Mouse (Mus musculus) megakaryocyte, embryonic 14.5 days (primary cell): ENCODE measurements around the gene Rnaseh2c. TPM values are rescaled to one million over a fixed set of nuclear protein-coding genes. Genes with fewer than 3 reads are reported as not detected.

Experiments
- H3K27me3 ChIP-seq: replicated peaks from 2 replicates; pipeline ENCODE3; 2012; ENCODE audit warnings: inconsistent platforms
- H3K36me3 ChIP-seq: replicated peaks from 2 replicates; pipeline ENCODE3; 2012; ENCODE audit warnings: low read length, inconsistent platforms, mixed read lengths
- H3K4me1 ChIP-seq: 2 replicates; pipeline ENCODE4 v1.6.1; 2012; ENCODE audit warnings: inconsistent platforms
- H3K4me3 ChIP-seq: replicated peaks from 2 replicates; pipeline ENCODE3; 2012; ENCODE audit warnings: moderate library complexity, mild to moderate bottlenecking, inconsistent platforms
- H3K9me3 ChIP-seq: 2 replicates; pipeline ENCODE4 v1.6.1; 2012; ENCODE audit warnings: inconsistent platforms
- FLI1 ChIP-seq: IDR thresholded peaks from 2 replicates; pipeline ENCODE4 v1.6.1; 2012; ENCODE audit warnings: low read length, inconsistent platforms, mixed read lengths
- GATA1 ChIP-seq: IDR thresholded peaks from 3 replicates; pipeline ENCODE4 v1.6.1; 2012; ENCODE audit warnings: mixed read lengths, low read length, inconsistent platforms, borderline replicate concordance
- polyA plus RNA-seq: library from polyadenylated mRNA; stranded (reverse); fragments of >175 nt; gene quantifications from 2 replicates; pipeline ENCODE4 v1.2.3, GENCODE M21; 2012; ENCODE audit warnings: low replicate concordance; ENCODE audit not compliant: insufficient read depth

Rnaseh2c gene
- polyA plus RNA-seq, 1 experiment = 520 TPM

- Histone ChIP-seq H3K27me3 (peaks cover 99% of the 10 kb centered on the region), H3K36me3 (no peaks in the 10 kb centered on the region), H3K4me1 (peaks cover 51% of the 10 kb centered on the region), H3K9me3 (0 out of 2 replicates have a peak, but pooled peaks cover 3% of the 10 kb centered on the region), H3K4me3 (no peak overlapping the region)
- TF ChIP-seq FLI1 = no peak
- no peak for TF ChIP-seq GATA1
Observed at GRCm38 (mm10) chr19:5561886-5562285, 39.8 kb upstream of the Rnaseh2c start.

GRCm38 (mm10) chr19:5562776-5563175 is 38.9 kb upstream of the Rnaseh2c start:
- Histone ChIP-seq H3K9me3 (0 out of 2 replicates have a peak, but pooled peaks cover 3% of the 10 kb centered on the region), H3K4me1 (peaks cover 48% of the 10 kb centered on the region), H3K36me3 (no peaks in the 10 kb centered on the region), H3K4me3 (no peak overlapping the region), H3K27me3 (peaks cover 91% of the 10 kb centered on the region)
- TF ChIP-seq FLI1 = no peak
- no peak for TF ChIP-seq GATA1

GRCm38 (mm10) chr19:5566316-5566715 is 35.4 kb upstream of the Rnaseh2c start:
- Histone ChIP-seq H3K4me1 (peaks cover 54% of the 10 kb centered on the region), H3K9me3 (0 out of 2 replicates have a peak, but pooled peaks cover 3% of the 10 kb centered on the region), H3K4me3 (no peak overlapping the region), H3K27me3 (peaks cover 56% of the 10 kb centered on the region), H3K36me3 (peaks cover 25% of the 10 kb centered on the region)
- TF ChIP-seq FLI1 (no peak), GATA1 (no peak)

- peaks cover 61% of the 10 kb centered on the region for H3K4me1 ChIP-seq
- TF ChIP-seq FLI1 = no peak
- no peak for TF ChIP-seq GATA1
- H3K27me3 ChIP-seq = peaks cover 47% of the 10 kb centered on the region
- peaks cover 26% of the 10 kb centered on the region for H3K36me3 ChIP-seq
- H3K4me3 ChIP-seq = peak overlapping the region; percentile 97
- H3K9me3 ChIP-seq = 0 out of 2 replicates have a peak, but pooled peaks cover 3% of the 10 kb centered on the region
Observed at GRCm38 (mm10) chr19:5567180-5567533, 34.5 kb upstream of the Rnaseh2c start.

GRCm38 (mm10) chr19:5567534-5568469 is 33.9 kb upstream of the Rnaseh2c start, which contains the start of gene Ap5b1:
Gene Ap5b1 (plus strand): TSS chr19:5568025.
- H3K27me3 ChIP-seq = peaks cover 41% of the 10 kb centered on the region
- peaks cover 30% of the 10 kb centered on the region for H3K36me3 ChIP-seq
- peak within 1 kb of the TSS; percentile 97 for H3K4me3 ChIP-seq
- 0 out of 2 replicates have a peak, but pooled peaks cover 3% of the 10 kb centered on the region for H3K9me3 ChIP-seq
- peaks cover 67% of the 10 kb centered on the region for H3K4me1 ChIP-seq
- no peak for TF ChIP-seq GATA1
- TF ChIP-seq FLI1 = no peak

- peaks cover 75% of the 10 kb centered on the region for H3K4me1 ChIP-seq
- 0 out of 2 replicates have a peak, but pooled peaks cover 3% of the 10 kb centered on the region for H3K9me3 ChIP-seq
- H3K36me3 ChIP-seq = peaks cover 34% of the 10 kb centered on the region
- H3K27me3 ChIP-seq = peaks cover 33% of the 10 kb centered on the region
- TF ChIP-seq GATA1 (no peak), FLI1 (no peak)
- peak overlapping the region; percentile 97 for H3K4me3 ChIP-seq
Observed at GRCm38 (mm10) chr19:5568470-5569140, 33.1 kb upstream of the Rnaseh2c start.

- H3K4me1 ChIP-seq = peaks cover 72% of the 10 kb centered on the region
- 0 out of 2 replicates have a peak, but pooled peaks cover 3% of the 10 kb centered on the region for H3K9me3 ChIP-seq
- TF ChIP-seq GATA1 (no peak), FLI1 (no peak)
- H3K36me3 ChIP-seq = peaks cover 34% of the 10 kb centered on the region
- peak overlapping the region; percentile 97 for H3K4me3 ChIP-seq
- peaks cover 24% of the 10 kb centered on the region for H3K27me3 ChIP-seq
Observed at GRCm38 (mm10) chr19:5569521-5569920, 32.2 kb upstream of the Rnaseh2c start.

- peaks cover 71% of the 10 kb centered on the region for H3K4me1 ChIP-seq
- H3K36me3 ChIP-seq = peaks cover 34% of the 10 kb centered on the region
- peak overlapping the region; percentile 80 for H3K4me3 ChIP-seq
- peaks cover 13% of the 10 kb centered on the region for H3K27me3 ChIP-seq
- TF ChIP-seq FLI1 = no peak
- H3K9me3 ChIP-seq = no peaks in the 10 kb centered on the region
Observed at GRCm38 (mm10) chr19:5570353-5571246, 31.1 kb upstream of the Rnaseh2c start.

- no peaks in the 10 kb centered on the region for H3K9me3 ChIP-seq
- H3K4me1 ChIP-seq = peaks cover 67% of the 10 kb centered on the region
- peaks cover 2% of the 10 kb centered on the region for H3K27me3 ChIP-seq
- peak overlapping the region; percentile 74 for H3K4me3 ChIP-seq
- TF ChIP-seq FLI1 (peak; percentile 42; the same call in 1 of the 2 replicates), GATA1 (no peak)
- peaks cover 34% of the 10 kb centered on the region for H3K36me3 ChIP-seq
Observed at GRCm38 (mm10) chr19:5571831-5572230, 29.8 kb upstream of the Rnaseh2c start.
